Mouse (Mus musculus): ENCODE data around the gene Il23a. TPM values are rescaled to one million over a fixed set of nuclear protein-coding genes. Genes with fewer than 3 reads are reported as not detected.
"Not testable (repeated sequence)": the region's sequence is repeated elsewhere in the genome, so short reads cannot be mapped to it uniquely, and the experiment has no call there.

The Il23a gene
- polyA plus RNA-seq, 1 experiment = 0.05 TPM

DNA sequence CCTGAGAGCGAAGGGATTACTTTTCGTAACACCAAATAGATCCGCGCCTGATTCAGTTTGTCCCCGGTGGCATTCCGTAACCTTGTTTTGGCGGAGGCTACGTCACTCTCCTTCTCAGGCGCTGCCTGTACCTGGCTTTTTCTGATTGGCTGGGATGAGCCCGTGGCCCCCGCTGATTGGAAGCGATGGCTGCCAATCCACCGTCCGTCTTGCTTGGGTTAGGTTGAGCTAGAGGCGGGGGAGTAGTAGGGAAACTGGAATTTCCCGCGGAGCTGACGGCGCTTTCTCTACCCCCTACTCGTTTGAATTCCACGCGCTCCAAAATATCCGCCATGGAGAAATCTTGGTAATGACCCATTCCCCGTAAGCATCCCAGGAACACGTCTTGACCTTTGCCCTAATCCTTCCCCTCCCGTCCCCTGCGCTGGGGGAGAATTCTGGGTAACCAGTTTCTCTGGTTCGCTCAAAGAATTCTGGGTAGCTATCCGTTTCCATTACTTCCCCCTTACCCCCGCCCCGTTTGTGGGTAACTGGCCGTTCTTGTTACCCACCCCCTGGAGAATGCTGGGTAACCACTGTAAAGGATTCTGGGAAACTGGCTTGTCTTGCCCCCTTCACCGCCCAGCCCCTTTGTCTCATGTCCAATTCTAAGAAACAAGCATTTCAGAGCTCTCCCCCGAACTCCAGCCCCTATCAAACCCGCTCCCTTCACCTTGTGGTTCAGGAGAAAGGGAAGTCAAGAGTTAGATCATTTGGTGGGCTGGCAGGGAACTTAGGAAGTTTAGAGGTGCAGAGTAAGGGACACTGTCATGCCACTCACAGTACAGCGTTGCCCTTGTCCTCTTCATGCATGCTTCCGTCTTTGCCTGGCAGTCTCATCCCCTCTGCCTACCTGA, 4.8 kb upstream of the Il23a start, which contains the start of gene Pan2:
Pan2 (plus strand) TSS at position 210 of the 896 bp plus-strand sequence.
- DNase-seq = peak; percentile 100
- no peaks in the 10 kb centered on the region for H3K36me3 ChIP-seq (ENCODE audit: control insufficient read depth, insufficient read depth, low read length)
- H3K4me1 ChIP-seq (ENCODE audit: control insufficient read depth, insufficient read depth, low read length) = peaks cover 8% of the 10 kb centered on the region; the same call in 1 of the 2 replicates
- peak within 1 kb of the TSS; percentile 99 for H3K27ac ChIP-seq (ENCODE audit: insufficient read depth, low read depth, low read length)
- TF ChIP-seq POLR2A (IDR thresholded peaks at IDR 0.05; ENCODE audit: low read depth, low read length) = peak; percentile 22
- TF ChIP-seq CTCF (conservative IDR thresholded peaks at IDR 0.05; ENCODE audit: insufficient read depth, insufficient read length, low read depth, low read length) = no peak
- under 1% methylated on average over 37 of the region's 37 CpGs for whole genome bisulfite sequencing
- H3K27me3 ChIP-seq (replicated peaks; ENCODE audit: control insufficient read depth, insufficient read depth, low read length) = no peaks in the 10 kb centered on the region
- peak within 1 kb of the TSS; percentile 82 for H3K4me3 ChIP-seq (ENCODE audit: insufficient read depth, low read depth, low read length)

DNA sequence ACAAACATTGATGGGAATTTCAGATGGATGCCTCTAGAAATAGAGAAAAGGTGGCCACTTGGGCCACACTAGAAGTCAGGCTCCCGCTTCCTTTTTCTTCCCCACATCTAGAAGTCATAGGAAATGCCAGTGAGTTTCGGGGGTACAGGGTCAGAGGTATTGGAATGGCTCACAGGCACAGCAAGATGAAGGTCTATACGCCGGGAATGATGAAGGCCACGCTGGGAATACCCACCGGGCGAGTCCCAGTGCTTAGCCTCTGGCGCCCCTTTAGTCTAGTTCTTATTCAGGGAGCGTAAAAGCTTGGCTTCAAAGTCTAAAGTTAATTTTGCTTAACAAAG, 4.2 kb upstream of the Il23a start:
- no peak for DNase-seq
- Histone ChIP-seq H3K4me3 (ENCODE audit: insufficient read depth, low read depth, low read length) (peak overlapping the region; percentile 82), H3K27me3 (replicated peaks; ENCODE audit: control insufficient read depth, insufficient read depth, low read length) (no peaks in the 10 kb centered on the region), H3K4me1 (ENCODE audit: control insufficient read depth, insufficient read depth, low read length) (peaks cover 8% of the 10 kb centered on the region; the same call in 1 of the 2 replicates), H3K27ac (ENCODE audit: insufficient read depth, low read depth, low read length) (peak overlapping the region; percentile 96), H3K36me3 (ENCODE audit: control insufficient read depth, insufficient read depth, low read length) (no peaks in the 10 kb centered on the region)
- 0% methylated on average over 9 of the region's 9 CpGs for WGBS
- TF ChIP-seq POLR2A (IDR thresholded peaks at IDR 0.05; ENCODE audit: low read depth, low read length) = no peak
- no peak for TF ChIP-seq CTCF (conservative IDR thresholded peaks at IDR 0.05; ENCODE audit: insufficient read depth, insufficient read length, low read depth, low read length)

DNA sequence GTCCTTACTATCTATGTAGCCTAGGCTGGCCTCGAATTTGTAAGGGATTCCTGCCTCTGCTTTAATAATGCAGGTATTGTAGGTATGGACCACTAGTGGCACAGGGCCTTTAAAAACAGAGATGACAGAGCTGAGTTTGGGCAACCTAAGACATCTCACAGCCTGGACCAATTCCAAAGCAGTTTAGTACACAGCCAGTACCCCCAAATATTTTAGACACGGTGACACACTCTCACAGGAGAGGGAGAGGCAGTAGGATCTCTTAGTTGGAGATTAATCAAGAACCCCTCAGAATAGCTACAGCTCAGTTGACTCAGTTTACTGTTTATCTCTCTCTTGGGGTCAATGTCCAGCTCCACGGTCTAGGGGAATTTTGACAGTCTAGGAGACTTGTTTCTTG, 3.8 kb upstream of the Il23a start:
- peak overlapping the region; percentile 82 for H3K4me3 ChIP-seq (ENCODE audit: insufficient read depth, low read depth, low read length)
- 29% methylated on average over 3 of the region's 3 CpGs for WGBS

DNA sequence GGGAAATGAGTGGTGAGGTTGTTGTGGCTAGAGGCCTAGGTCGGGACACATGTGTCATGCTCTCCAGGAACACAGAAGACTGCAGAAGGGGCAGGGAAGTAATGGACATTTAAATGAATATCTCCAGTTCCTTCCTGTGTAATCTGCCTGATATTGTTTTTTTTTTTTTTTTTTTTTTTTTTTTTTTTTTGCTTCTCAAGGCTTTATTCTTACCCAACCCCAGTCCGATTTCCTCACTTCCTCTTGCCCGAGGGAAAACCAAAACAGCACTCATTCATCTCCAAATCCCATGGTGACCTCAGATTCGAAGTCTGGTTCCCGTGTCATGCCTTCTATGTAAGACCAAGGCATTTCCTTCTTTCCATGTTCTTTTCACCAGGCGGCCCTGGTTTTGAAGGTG, 309 bp downstream of the Il23a start:
- no peaks in the 10 kb centered on the region; the same call in 1 of the 2 replicates for H3K4me1 ChIP-seq (ENCODE audit: control insufficient read depth, insufficient read depth, low read length)
- no peak for DNase-seq
- no peak overlapping the region for H3K4me3 ChIP-seq (ENCODE audit: insufficient read depth, low read depth, low read length)
- no peaks in the 10 kb centered on the region for H3K36me3 ChIP-seq (ENCODE audit: control insufficient read depth, insufficient read depth, low read length)
- no peak overlapping the region for H3K27ac ChIP-seq (ENCODE audit: insufficient read depth, low read depth, low read length)
- 69% methylated on average over 6 of the region's 6 CpGs for WGBS
- TF ChIP-seq CTCF (conservative IDR thresholded peaks at IDR 0.05; ENCODE audit: insufficient read depth, insufficient read length, low read depth, low read length) = no peak
- no peak for TF ChIP-seq POLR2A (IDR thresholded peaks at IDR 0.05; ENCODE audit: low read depth, low read length)
- no peaks in the 10 kb centered on the region for H3K27me3 ChIP-seq (replicated peaks; ENCODE audit: control insufficient read depth, insufficient read depth, low read length)

More for the DNA sequence above, 3.8 kb upstream of the Il23a start:
- H3K27me3 ChIP-seq (replicated peaks; ENCODE audit: control insufficient read depth, insufficient read depth, low read length) = no peaks in the 10 kb centered on the region
- DNase-seq = peak; percentile 9
- peaks cover 8% of the 10 kb centered on the region; the same call in 1 of the 2 replicates for H3K4me1 ChIP-seq (ENCODE audit: control insufficient read depth, insufficient read depth, low read length)
- TF ChIP-seq CTCF (conservative IDR thresholded peaks at IDR 0.05; ENCODE audit: insufficient read depth, insufficient read length, low read depth, low read length) (no peak), POLR2A (IDR thresholded peaks at IDR 0.05; ENCODE audit: low read depth, low read length) (no peak)
- no peaks in the 10 kb centered on the region for H3K36me3 ChIP-seq (ENCODE audit: control insufficient read depth, insufficient read depth, low read length)
- peak overlapping the region; percentile 96 for H3K27ac ChIP-seq (ENCODE audit: insufficient read depth, low read depth, low read length)

DNA sequence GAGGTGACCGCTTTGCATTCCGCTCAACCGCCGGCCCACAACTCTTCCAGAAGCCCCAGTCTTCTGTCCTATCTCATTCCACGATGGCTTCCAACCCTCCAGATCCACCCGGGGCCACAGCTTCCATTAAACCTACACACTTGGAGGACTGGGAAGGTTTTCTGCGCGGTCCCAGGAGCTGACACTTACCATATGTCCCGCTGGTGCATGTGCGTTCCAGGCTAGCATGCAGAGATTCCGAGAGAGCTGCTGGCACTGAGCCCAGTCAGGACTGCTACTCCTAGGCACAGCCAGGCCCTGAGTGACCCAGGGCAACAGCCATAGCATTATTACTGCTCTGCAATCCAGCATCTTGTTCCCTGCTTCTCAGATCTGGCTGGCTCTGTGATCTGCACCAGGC, 930 bp downstream of the Il23a start:
- Histone ChIP-seq H3K4me1 (ENCODE audit: control insufficient read depth, insufficient read depth, low read length) (no peaks in the 10 kb centered on the region; the same call in 1 of the 2 replicates), H3K4me3 (ENCODE audit: insufficient read depth, low read depth, low read length) (no peak overlapping the region), H3K36me3 (ENCODE audit: control insufficient read depth, insufficient read depth, low read length) (no peaks in the 10 kb centered on the region), H3K27me3 (replicated peaks; ENCODE audit: control insufficient read depth, insufficient read depth, low read length) (no peaks in the 10 kb centered on the region), H3K27ac (ENCODE audit: insufficient read depth, low read depth, low read length) (no peak overlapping the region)
- 69% methylated on average over 11 of the region's 11 CpGs for WGBS
- DNase-seq = no peak
- TF ChIP-seq CTCF (conservative IDR thresholded peaks at IDR 0.05; ENCODE audit: insufficient read depth, insufficient read length, low read depth, low read length) (no peak), POLR2A (IDR thresholded peaks at IDR 0.05; ENCODE audit: low read depth, low read length) (no peak)

DNA sequence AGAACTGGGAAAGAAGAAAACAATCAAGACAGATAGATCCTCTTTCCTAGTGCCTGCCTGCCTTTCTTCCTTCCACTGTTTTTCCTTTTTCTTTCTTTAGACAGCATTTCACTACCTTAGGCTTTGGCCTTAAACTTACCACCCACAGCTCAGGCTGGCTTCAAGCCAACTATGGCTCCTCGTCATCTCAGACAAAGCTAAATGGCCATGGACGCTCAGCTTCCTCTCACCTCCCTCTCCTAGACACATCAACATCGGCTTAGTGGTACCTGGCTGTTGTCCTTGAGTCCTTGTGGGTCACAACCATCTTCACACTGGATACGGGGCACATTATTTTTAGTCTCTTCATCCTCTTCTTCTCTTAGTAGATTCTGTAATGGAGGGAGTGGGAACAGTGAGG, 1.3 kb downstream of the Il23a start:
- WGBS = 72% methylated on average over 4 of the region's 4 CpGs

DNA sequence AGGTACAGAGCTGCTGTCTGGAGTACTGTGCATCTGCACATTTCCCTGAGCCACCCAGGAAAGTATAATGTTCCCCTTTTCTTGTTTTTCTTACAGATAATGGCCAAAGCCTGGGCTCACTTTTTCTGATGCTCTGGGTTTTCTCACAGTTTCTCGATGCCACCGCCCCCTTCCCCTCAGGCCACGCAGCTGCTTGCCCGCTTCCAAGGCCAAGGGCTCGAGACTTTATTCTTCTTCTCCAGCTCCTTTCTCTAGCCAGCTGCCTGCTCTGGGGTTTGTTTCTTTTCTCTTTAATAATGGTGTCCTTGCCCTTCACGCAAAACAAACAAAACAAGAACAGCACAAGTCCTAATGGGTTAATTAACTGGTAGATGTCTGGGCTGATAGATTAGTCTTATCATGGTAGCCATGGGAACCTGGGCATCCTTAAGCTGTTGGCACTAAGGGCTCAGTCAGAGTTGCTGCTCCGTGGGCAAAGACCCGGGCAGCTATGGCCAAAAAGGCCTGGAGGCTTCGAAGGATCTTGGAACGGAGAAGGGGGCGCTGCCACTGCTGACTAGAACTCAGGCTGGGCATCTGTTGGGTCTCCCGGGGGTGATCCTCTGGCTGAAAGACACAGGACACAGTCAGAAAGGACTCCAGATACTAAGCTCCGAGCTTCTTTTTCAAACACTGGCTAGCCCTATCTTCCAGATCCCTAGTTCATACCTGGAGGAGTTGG, 2.0 kb downstream of the Il23a start:
- H3K27me3 ChIP-seq (replicated peaks; ENCODE audit: control insufficient read depth, insufficient read depth, low read length) = no peaks in the 10 kb centered on the region
- WGBS = 81% methylated on average over 13 of the region's 13 CpGs
- no peaks in the 10 kb centered on the region for H3K4me1 ChIP-seq (ENCODE audit: control insufficient read depth, insufficient read depth, low read length)
- TF ChIP-seq POLR2A (IDR thresholded peaks at IDR 0.05; ENCODE audit: low read depth, low read length) (no peak), CTCF (conservative IDR thresholded peaks at IDR 0.05; ENCODE audit: insufficient read depth, insufficient read length, low read depth, low read length) (no peak)
- H3K36me3 ChIP-seq (ENCODE audit: control insufficient read depth, insufficient read depth, low read length) = peaks cover 4% of the 10 kb centered on the region; the same call in 1 of the 2 replicates
- no peak overlapping the region for H3K27ac ChIP-seq (ENCODE audit: insufficient read depth, low read depth, low read length)
- H3K4me3 ChIP-seq (ENCODE audit: insufficient read depth, low read depth, low read length) = no peak overlapping the region
- no peak for DNase-seq

More for the DNA sequence above, 1.3 kb downstream of the Il23a start:
- Histone ChIP-seq H3K4me3 (ENCODE audit: insufficient read depth, low read depth, low read length) (no peak overlapping the region), H3K36me3 (ENCODE audit: control insufficient read depth, insufficient read depth, low read length) (no peaks in the 10 kb centered on the region), H3K27ac (ENCODE audit: insufficient read depth, low read depth, low read length) (no peak overlapping the region), H3K4me1 (ENCODE audit: control insufficient read depth, insufficient read depth, low read length) (no peaks in the 10 kb centered on the region; the same call in 1 of the 2 replicates), H3K27me3 (replicated peaks; ENCODE audit: control insufficient read depth, insufficient read depth, low read length) (no peaks in the 10 kb centered on the region)
- TF ChIP-seq CTCF (conservative IDR thresholded peaks at IDR 0.05; ENCODE audit: insufficient read depth, insufficient read length, low read depth, low read length) = no peak
- TF ChIP-seq POLR2A (IDR thresholded peaks at IDR 0.05; ENCODE audit: low read depth, low read length) = no peak
- DNase-seq = no peak

DNA sequence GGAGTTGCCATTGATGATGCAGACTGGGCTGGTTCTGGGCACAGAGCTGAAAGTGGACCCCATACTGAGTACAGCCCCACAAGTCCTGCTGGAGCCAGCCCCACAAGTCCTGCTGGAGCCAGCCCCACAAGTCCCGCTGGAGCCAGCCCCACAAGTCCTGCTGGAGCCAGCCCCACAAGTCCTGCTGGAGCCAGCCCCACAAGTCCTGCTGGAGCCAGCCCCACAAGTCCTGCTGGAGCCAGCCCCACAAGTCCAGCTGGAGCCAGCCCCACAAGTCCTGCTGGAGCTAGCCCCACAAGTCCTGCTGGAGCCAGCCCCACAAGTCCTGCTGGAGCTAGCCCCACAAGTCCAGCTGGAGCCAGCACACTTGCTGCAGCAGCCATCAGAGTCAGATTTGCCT, 8.0 kb downstream of the Il23a start:
- DNase-seq; H3K36me3 ChIP-seq (ENCODE audit: control insufficient read depth, insufficient read depth, low read length): not testable (repeated sequence)

More for the DNA sequence above, 8.0 kb downstream of the Il23a start:
- H3K4me3 ChIP-seq (ENCODE audit: insufficient read depth, low read depth, low read length); H3K27ac ChIP-seq (ENCODE audit: insufficient read depth, low read depth, low read length); H3K4me1 ChIP-seq (ENCODE audit: control insufficient read depth, insufficient read depth, low read length); H3K27me3 ChIP-seq (replicated peaks; ENCODE audit: control insufficient read depth, insufficient read depth, low read length): not testable (repeated sequence)
- 84% methylated on average over 1 of the region's 1 CpGs for WGBS
